Mouse (Mus musculus): ENCODE results near the gene Evx2.

Gene Evx2

GRCm38 (mm10) chr2:74611406-74611805 is 48.0 kb downstream of the Evx2 start:
- DNase-seq = no peak

- no peak for DNase-seq
Observed at GRCm38 (mm10) chr2:74609350-74609749, 50.0 kb downstream of the Evx2 start.

- DNase-seq = no peak
Observed at GRCm38 (mm10) chr2:74606087-74606760, 53.1 kb downstream of the Evx2 start.

- no peak for DNase-seq
Observed at GRCm38 (mm10) chr2:74604011-74604410, 55.3 kb downstream of the Evx2 start.
